Mouse (Mus musculus) embryonic facial prominence, embryonic 13.5 days (tissue): ENCODE measurements at regions not wholly inside any gene's neighbourhood (a gene's known extent, or its start where the extent isn't known, plus 50 kb on each side); places are given as distances from the start of the nearest gene placed in this dataset.

ENCODE experiments used
- ATAC-seq: fragments of 200-750 bp; cut with Nextera tagmentation; 2 replicates; pipeline ENCODE4 v1.8.0; 2017; ENCODE audit warnings: low read depth; ENCODE audit not compliant: insufficient number of reproducible peaks, insufficient read depth, low FRiP score, low TSS enrichment
- H3K27ac ChIP-seq: fragments of 300-500 bp; sonication (generic); 2 replicates; pipeline ENCODE4 v1.5.1; 2015; ENCODE audit warnings: moderate library complexity, mild to moderate bottlenecking, inconsistent platforms
- H3K27me3 ChIP-seq: fragments of 300-500 bp; sonication (generic); 2 replicates; pipeline ENCODE4 v1.6.1; 2015; ENCODE audit warnings: mild to moderate bottlenecking, inconsistent platforms
- H3K36me3 ChIP-seq: fragments of 300-500 bp; sonication (generic); 2 replicates; pipeline ENCODE4 v1.6.1; 2015; ENCODE audit warnings: mild to moderate bottlenecking, inconsistent platforms
- H3K4me1 ChIP-seq: fragments of 300-500 bp; sonication (generic); 2 replicates; pipeline ENCODE4 v1.6.1; 2015; ENCODE audit warnings: inconsistent platforms
- H3K4me2 ChIP-seq: fragments of 300-500 bp; sonication (generic); 2 replicates; pipeline ENCODE4 v1.6.1; 2015; ENCODE audit warnings: moderate library complexity, mild to moderate bottlenecking, inconsistent platforms
- H3K4me3 ChIP-seq: fragments of 300-500 bp; sonication (generic); 2 replicates; pipeline ENCODE4 v1.5.1; 2015; ENCODE audit warnings: mild to moderate bottlenecking, inconsistent platforms
- H3K9ac ChIP-seq: fragments of 300-500 bp; sonication (generic); 2 replicates; pipeline ENCODE4 v1.6.1; 2015; ENCODE audit warnings: mild to moderate bottlenecking, inconsistent platforms
- H3K9me3 ChIP-seq: fragments of 300-500 bp; sonication (generic); 2 replicates; pipeline ENCODE4 v1.6.1; 2016; ENCODE audit warnings: inconsistent platforms
- WGBS: fragments of 180-500 bp; shearing (Covaris S2); methylation state at CpG from one replicate; pipeline ENCODE4 v1.1.7; 2015; ENCODE audit warnings: mixed read lengths; 5-methylcytosine and 5-hydroxymethylcytosine counted together

DNA sequence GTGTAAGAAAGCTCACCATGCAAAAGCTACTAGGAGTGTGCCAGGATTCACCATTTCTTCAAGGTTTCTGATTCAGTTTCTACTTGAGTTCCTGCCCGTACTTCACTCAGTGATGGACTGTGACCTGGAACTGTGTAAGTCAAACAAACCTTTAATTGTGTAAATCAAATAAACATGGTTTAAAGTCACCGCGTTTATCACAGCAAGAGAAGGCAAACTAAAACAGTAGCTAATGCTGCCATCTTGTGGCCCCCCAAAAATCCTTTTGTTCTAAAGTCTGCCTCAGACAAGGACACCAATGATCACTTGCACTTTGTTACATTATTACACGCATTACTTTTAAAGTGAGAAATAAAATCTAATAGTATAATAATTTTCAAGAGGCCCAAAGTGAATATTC is 63.6 kb upstream of the Dcx start:
- H3K4me2 ChIP-seq = peak overlapping the region; percentile 39; the same call in 1 of the 2 replicates

More for the DNA sequence above, 63.6 kb upstream of the Dcx start:
- no peaks in the 10 kb centered on the region for H3K9me3 ChIP-seq
- WGBS = 27% methylated on average over 4 of the region's 4 CpGs
- no peak overlapping the region for H3K4me3 ChIP-seq
- H3K36me3 ChIP-seq = no peaks in the 10 kb centered on the region
- H3K27me3 ChIP-seq = no peaks in the 10 kb centered on the region; the same call in 1 of the 2 replicates
- no peak overlapping the region for H3K27ac ChIP-seq
- H3K9ac ChIP-seq = no peak overlapping the region
- ATAC-seq = no peak
- no peaks in the 10 kb centered on the region for H3K4me1 ChIP-seq
